Mouse (Mus musculus): ENCODE results near the gene Snx29. TPM values are rescaled to one million over a fixed set of nuclear protein-coding genes. Genes with fewer than 3 reads are reported as not detected.

Gene Snx29
- total and polyA plus RNA-seq, 3 experiments, result 6.5 to 19.4 (median 16.8) TPM

- no peak for DNase-seq
Observed at GRCm38 (mm10) chr16:11731014-11731535, 408.4 kb downstream of the Snx29 start.

- DNase-seq, result no peak
Observed at GRCm38 (mm10) chr16:11738341-11738740, 415.6 kb downstream of the Snx29 start.

GRCm38 (mm10) chr16:11741951-11742350 is 419.2 kb downstream of the Snx29 start:
- DNase-seq, result no peak

- no peak for DNase-seq
Observed at GRCm38 (mm10) chr16:11742351-11742750, 419.6 kb downstream of the Snx29 start.

- DNase-seq, result no peak
Observed at GRCm38 (mm10) chr16:11743013-11743412, 420.3 kb downstream of the Snx29 start.

- DNase-seq, result no peak
Observed at GRCm38 (mm10) chr16:11743724-11744123, 421.0 kb downstream of the Snx29 start.

GRCm38 (mm10) chr16:11746036-11746435 is 423.3 kb downstream of the Snx29 start:
- DNase-seq, result no peak

GRCm38 (mm10) chr16:11747867-11748266 is 425.2 kb downstream of the Snx29 start:
- no peak for DNase-seq

GRCm38 (mm10) chr16:11749111-11749510 is 426.4 kb downstream of the Snx29 start:
- no peak for DNase-seq

- DNase-seq, result no peak
Observed at GRCm38 (mm10) chr16:11750605-11751004, 427.9 kb downstream of the Snx29 start.

GRCm38 (mm10) chr16:11752557-11752956 is 429.8 kb downstream of the Snx29 start:
- no peak for DNase-seq

- DNase-seq, result no peak
Observed at GRCm38 (mm10) chr16:11753466-11753865, 430.8 kb downstream of the Snx29 start.

GRCm38 (mm10) chr16:11754136-11754535 is 431.4 kb downstream of the Snx29 start:
- no peak for DNase-seq

GRCm38 (mm10) chr16:11755281-11756066 is 432.8 kb downstream of the Snx29 start:
- DNase-seq, result no peak

- no peak for DNase-seq
Observed at GRCm38 (mm10) chr16:11756598-11757245, 434.0 kb downstream of the Snx29 start.

GRCm38 (mm10) chr16:11757471-11757870 is 434.8 kb downstream of the Snx29 start:
- DNase-seq, result no peak

- no peak for DNase-seq
Observed at GRCm38 (mm10) chr16:11757951-11758350, 435.2 kb downstream of the Snx29 start.

- no peak for DNase-seq
Observed at GRCm38 (mm10) chr16:11772318-11772717, 449.6 kb downstream of the Snx29 start.

- no peak for DNase-seq
Observed at GRCm38 (mm10) chr16:11774321-11774720, 451.6 kb downstream of the Snx29 start.

GRCm38 (mm10) chr16:11776528-11776927 is 453.8 kb downstream of the Snx29 start:
- DNase-seq, result no peak

GRCm38 (mm10) chr16:11778191-11778590 is 455.5 kb downstream of the Snx29 start:
- no peak for DNase-seq

- DNase-seq, result no peak
Observed at GRCm38 (mm10) chr16:11778715-11779460, 456.2 kb downstream of the Snx29 start.

GRCm38 (mm10) chr16:11782082-11782481 is 459.4 kb downstream of the Snx29 start:
- DNase-seq, result peak; percentile 53

All from adrenal gland, adult 2 months (tissue).